Mouse (Mus musculus) thymus, adult 2 months (tissue): ENCODE measurements around the gene Serpina3b. TPM values are rescaled to one million over a fixed set of nuclear protein-coding genes. Genes with fewer than 3 reads are reported as not detected.

ENCODE experiments used
- DNase-seq: peaks from one replicate; pipeline ENCODE4 v3.0.0; 2021
- H3K27ac ChIP-seq: fragments of 200-500 bp; 2 replicates; pipeline ENCODE4 v1.5.1; 2012; ENCODE audit warnings: low read length, control low read depth; ENCODE audit not compliant: control insufficient read depth, insufficient read depth
- H3K27me3 ChIP-seq: fragments of 200-500 bp; 2 replicates; pipeline ENCODE4 v1.6.1; 2012; ENCODE audit warnings: mild to moderate bottlenecking, low read length, moderate library complexity, mixed read lengths; ENCODE audit not compliant: control insufficient read depth, insufficient read depth
- H3K36me3 ChIP-seq: fragments of 200-500 bp; 2 replicates; pipeline ENCODE4 v1.6.1; 2012; ENCODE audit warnings: mild to moderate bottlenecking, low read length, moderate library complexity; ENCODE audit not compliant: control insufficient read depth, insufficient read depth
- H3K4me1 ChIP-seq: fragments of 200-500 bp; replicated peaks from 2 replicates; pipeline ENCODE4 v1.6.1; 2012; ENCODE audit warnings: low read length; ENCODE audit not compliant: control insufficient read depth, insufficient read depth
- H3K4me3 ChIP-seq: fragments of 200-500 bp; 2 replicates; pipeline ENCODE4 v1.5.1; 2012; ENCODE audit warnings: mild to moderate bottlenecking, low read length, control low read depth, moderate library complexity; ENCODE audit not compliant: control insufficient read depth, insufficient read depth
- CTCF ChIP-seq: fragments of 200-500 bp; IDR thresholded peaks from 2 replicates; pipeline ENCODE4 v1.5.1; 2012; ENCODE audit warnings: mild to moderate bottlenecking, control low read depth, low read length, moderate library complexity, borderline replicate concordance; ENCODE audit not compliant: control insufficient read depth, poor library complexity, insufficient read depth; ENCODE audit errors: extremely low read depth
- POLR2A ChIP-seq: fragments of 200-500 bp; IDR thresholded peaks from 2 replicates; pipeline ENCODE4 v1.6.1; 2012; ENCODE audit warnings: mild to moderate bottlenecking, low read length, control low read depth, moderate library complexity; ENCODE audit not compliant: control insufficient read depth, poor library complexity, insufficient read depth; ENCODE audit errors: extremely low read depth
- WGBS: fragments of 180-500 bp; shearing (Covaris S2); methylation state at CpG from one replicate; pipeline ENCODE4 v1.1.7; 2018; 5-methylcytosine and 5-hydroxymethylcytosine counted together
- polyA plus RNA-seq: library from polyadenylated mRNA; depleted of rRNA; stranded (reverse); fragments of >200 nt; gene quantifications from 2 replicates; pipeline ENCODE4 v1.2.3, GENCODE M21; 2012; rRNA removed

Serpina3b gene
- polyA plus RNA-seq, 1 experiment = 0.19 TPM

GRCm38 (mm10) chr12:104174747-104175146 lies 47.0 kb downstream of the Serpina3b start:
- no peak for DNase-seq
- Histone ChIP-seq H3K4me3 (no peak overlapping the region), H3K4me1 (no peaks in the 10 kb centered on the region), H3K27me3 (no peaks in the 10 kb centered on the region), H3K27ac (no peak overlapping the region), H3K36me3 (no peaks in the 10 kb centered on the region)
- TF ChIP-seq CTCF = no peak
- TF ChIP-seq POLR2A = no peak
- 84% methylated on average over 3 of the region's 3 CpGs for WGBS

GRCm38 (mm10) chr12:104175636-104176035 lies 47.8 kb downstream of the Serpina3b start:
- Histone ChIP-seq H3K4me3 (no peak overlapping the region), H3K36me3 (no peaks in the 10 kb centered on the region), H3K27ac (no peak overlapping the region), H3K27me3 (no peaks in the 10 kb centered on the region), H3K4me1 (no peaks in the 10 kb centered on the region)
- TF ChIP-seq CTCF (no peak), POLR2A (no peak)
- 85% methylated on average over 3 of the region's 3 CpGs for WGBS
- DNase-seq = no peak

GRCm38 (mm10) chr12:104178577-104178976 lies 50.8 kb downstream of the Serpina3b start:
- Histone ChIP-seq H3K4me3 (no peak overlapping the region), H3K27me3 (no peaks in the 10 kb centered on the region), H3K36me3 (no peaks in the 10 kb centered on the region), H3K27ac (no peak overlapping the region), H3K4me1 (no peaks in the 10 kb centered on the region)
- no peak for TF ChIP-seq POLR2A
- TF ChIP-seq CTCF = no peak
- DNase-seq = no peak

- H3K27ac ChIP-seq = no peak overlapping the region
- no peak overlapping the region for H3K4me3 ChIP-seq
- no peaks in the 10 kb centered on the region for H3K27me3 ChIP-seq
- H3K36me3 ChIP-seq = no peaks in the 10 kb centered on the region
- WGBS = 95% methylated on average over 2 of the region's 2 CpGs
- TF ChIP-seq CTCF (no peak), POLR2A (no peak)
- DNase-seq = no peak
- H3K4me1 ChIP-seq = no peaks in the 10 kb centered on the region
These were observed 51.2 kb downstream of the Serpina3b start for GRCm38 (mm10) chr12:104178987-104179386.

GRCm38 (mm10) chr12:104185046-104185445 lies 57.2 kb downstream of the Serpina3b start:
- DNase-seq = no peak
- no peak overlapping the region for H3K4me3 ChIP-seq
- no peaks in the 10 kb centered on the region for H3K36me3 ChIP-seq
- H3K4me1 ChIP-seq = no peaks in the 10 kb centered on the region
- 89% methylated on average over 4 of the region's 4 CpGs for WGBS
- TF ChIP-seq CTCF (no peak), POLR2A (no peak)
- H3K27me3 ChIP-seq = no peaks in the 10 kb centered on the region
- no peak overlapping the region for H3K27ac ChIP-seq

- H3K27me3 ChIP-seq = no peaks in the 10 kb centered on the region
- DNase-seq = no peak
- no peak for TF ChIP-seq CTCF
- no peak for TF ChIP-seq POLR2A
- no peak overlapping the region for H3K4me3 ChIP-seq
- WGBS = 88% methylated on average over 3 of the region's 3 CpGs
- H3K4me1 ChIP-seq = no peaks in the 10 kb centered on the region
- H3K27ac ChIP-seq = no peak overlapping the region
- H3K36me3 ChIP-seq = no peaks in the 10 kb centered on the region
These were observed 58.3 kb downstream of the Serpina3b start for GRCm38 (mm10) chr12:104186041-104186581.

Other genes with a start within 250 kb of the Serpina3b start
- gene Serpina1c, start 223.1 kb upstream of the Serpina3b start, polyA plus RNA-seq = 0.13 and 15.1 TPM in 2 replicates
- 0.09 and 2.0 TPM in 2 replicates for gene Serpina1e, start 169.0 kb upstream of the Serpina3b start, polyA plus RNA-seq
- gene Serpina11, start 138.0 kb upstream of the Serpina3b start, polyA plus RNA-seq = 0.84 TPM in 2 replicates
- gene Serpina9, start 114.2 kb upstream of the Serpina3b start, polyA plus RNA-seq = 0.39 and 0.78 TPM in 2 replicates
- 0.15 TPM in 2 replicates for gene Serpina12, start 83.6 kb upstream of the Serpina3b start, polyA plus RNA-seq
- gene Serpina5, start 26.9 kb upstream of the Serpina3b start, polyA plus RNA-seq = 0.05 TPM in 1 of 2 replicates, not detected in the other
- 0.10 TPM in 1 of 2 replicates, not detected in the other for gene Serpina3a, start 15.3 kb upstream of the Serpina3b start, polyA plus RNA-seq
- gene Serpina3c, start 25.9 kb downstream of the Serpina3b start, polyA plus RNA-seq = 0.91 and 1.7 TPM in 2 replicates
- 1.0 and 1.6 TPM in 2 replicates for gene Serpina3f, start 86.5 kb downstream of the Serpina3b start, polyA plus RNA-seq
- 41.7 and 54.4 TPM in 2 replicates for gene Serpina3g, start 108.2 kb downstream of the Serpina3b start, polyA plus RNA-seq
- 5.4 and 8.8 TPM in 2 replicates for gene Serpina3i, start 135.1 kb downstream of the Serpina3b start, polyA plus RNA-seq
- 1.4 and 2.0 TPM in 2 replicates for gene Serpina3j, start 186.6 kb downstream of the Serpina3b start, polyA plus RNA-seq
- gene Serpina3k, start 210.5 kb downstream of the Serpina3b start, polyA plus RNA-seq = 0.15 and 4.5 TPM in 2 replicates
- gene Serpina3m, start 210.5 kb downstream of the Serpina3b start, polyA plus RNA-seq = 0.18 and 0.50 TPM in 2 replicates